Mouse (Mus musculus) retina, postnatal 1 day (tissue): ENCODE measurements at regions not wholly inside any gene's neighbourhood (a gene's known extent, or its start where the extent isn't known, plus 50 kb on each side); places are given as distances from the start of the nearest gene placed in this dataset.

ENCODE experiments used
- DNase-seq: peaks from one replicate; pipeline ENCODE4 v3.0.0-alpha.2; 2012

GRCm38 (mm10) chr14:56313969-56314368, 50.9 kb upstream of the Atp12a start:
- DNase-seq = no peak

- peak; percentile 67 for DNase-seq
Measured at GRCm38 (mm10) chr14:56314459-56314858, 50.4 kb upstream of the Atp12a start.
